Mouse (Mus musculus) heart, embryonic 15.5 days (tissue): Measurements from ENCODE around the gene Llph. TPM values are rescaled to one million over a fixed set of nuclear protein-coding genes. Genes with fewer than 3 reads are reported as not detected.

ENCODE experiments used
- ATAC-seq: fragments of 200-750 bp; cut with Nextera tagmentation; replicated peaks from 2 replicates; pipeline ENCODE4 v1.8.0; 2017; ENCODE audit warnings: low read depth, moderate TSS enrichment; ENCODE audit not compliant: insufficient number of reproducible peaks, insufficient read depth, low FRiP score
- H3K27ac ChIP-seq: fragments of 300-500 bp; sonication (generic); 2 replicates; pipeline ENCODE4 v1.5.1; 2015; ENCODE audit warnings: mild to moderate bottlenecking, inconsistent platforms
- H3K27me3 ChIP-seq: fragments of 300-500 bp; sonication (generic); 2 replicates; pipeline ENCODE4 v1.6.1; 2015; ENCODE audit warnings: inconsistent platforms
- H3K36me3 ChIP-seq: fragments of 300-500 bp; sonication (generic); 2 replicates; pipeline ENCODE4 v1.6.1; 2015; ENCODE audit warnings: mild to moderate bottlenecking, inconsistent platforms
- H3K4me1 ChIP-seq: fragments of 300-500 bp; sonication (generic); replicated peaks from 2 replicates; pipeline ENCODE4 v1.6.1; 2015; ENCODE audit warnings: inconsistent platforms
- H3K4me2 ChIP-seq: fragments of 300-500 bp; sonication (generic); 2 replicates; pipeline ENCODE4 v1.6.1; 2015; ENCODE audit warnings: inconsistent platforms, mild to moderate bottlenecking, moderate library complexity
- H3K4me3 ChIP-seq: fragments of 300-500 bp; sonication (generic); 2 replicates; pipeline ENCODE4 v1.5.1; 2015; ENCODE audit warnings: mild to moderate bottlenecking, inconsistent platforms
- H3K9ac ChIP-seq: fragments of 300-500 bp; sonication (generic); 2 replicates; pipeline ENCODE4 v1.6.1; 2015; ENCODE audit warnings: mild to moderate bottlenecking, inconsistent platforms
- H3K9me3 ChIP-seq: fragments of 300-500 bp; sonication (generic); replicated peaks from 2 replicates; pipeline ENCODE4 v1.6.1; 2016; ENCODE audit warnings: inconsistent platforms
- WGBS: fragments of 180-500 bp; shearing (Covaris S2); methylation state at CpG from one replicate; pipeline ENCODE4 v1.1.7; 2015; ENCODE audit warnings: mixed read lengths; 5-methylcytosine and 5-hydroxymethylcytosine counted together
- polyA plus RNA-seq: library from polyadenylated mRNA; unstranded; fragments of >200 nt; fragmentation: Nextera tagmentation; extraction: Ambion mirVana; gene quantifications from 2 replicates; pipeline ENCODE4 v1.2.1, GENCODE M21; 2015

Gene Llph
- polyA plus RNA-seq, 1 experiment from 2014 or later: 26.0 TPM

DNA sequence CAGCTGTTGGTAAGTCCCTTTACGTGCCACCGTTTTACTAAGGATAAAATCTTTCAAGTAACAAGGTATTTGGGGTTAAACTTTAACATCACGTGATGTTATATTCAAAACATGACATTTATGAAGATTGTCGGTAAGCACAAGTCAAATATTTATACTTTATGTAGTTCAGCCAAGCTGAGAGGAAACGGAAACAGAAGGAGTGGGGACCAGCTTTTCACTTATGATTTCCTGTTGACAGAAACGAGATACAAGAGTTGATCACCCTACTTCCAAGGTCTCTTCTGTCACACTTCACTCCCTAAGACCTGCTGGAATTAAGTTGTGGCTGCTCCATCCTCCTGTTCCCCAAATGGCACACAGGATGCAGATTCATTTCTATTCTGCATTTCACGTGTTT, 6.1 kb upstream of the Llph start:
- H3K4me1 ChIP-seq: no peaks in the 10 kb centered on the region
- no peaks in the 10 kb centered on the region for H3K27me3 ChIP-seq
- peaks cover 23% of the 10 kb centered on the region for H3K36me3 ChIP-seq
- no peak overlapping the region for H3K4me3 ChIP-seq
- WGBS: 74% methylated on average over 7 of the region's 7 CpGs
- no peak overlapping the region for H3K9ac ChIP-seq
- ATAC-seq: no peak
- H3K27ac ChIP-seq: peak overlapping the region; percentile 26; the same call in 1 of the 2 replicates
- H3K9me3 ChIP-seq: no peaks in the 10 kb centered on the region
- no peak overlapping the region for H3K4me2 ChIP-seq

DNA sequence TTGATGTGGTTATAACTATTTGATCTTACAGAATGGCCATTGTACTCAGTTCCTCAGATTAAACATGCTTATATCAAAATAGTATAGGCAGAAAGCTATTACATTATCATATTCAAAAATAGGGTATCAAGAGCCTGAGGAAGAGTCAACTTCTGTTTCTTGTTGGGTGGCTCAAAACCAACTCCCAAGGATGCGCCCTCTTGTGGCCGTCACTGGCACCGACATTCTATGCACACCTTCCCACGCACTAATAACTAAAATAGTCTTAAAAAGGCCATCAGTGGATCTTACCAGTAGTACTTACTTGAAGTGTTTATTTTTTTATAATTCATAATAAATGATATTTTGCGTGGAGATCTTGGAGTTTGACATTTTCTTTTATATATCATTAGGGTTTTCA, 4.8 kb downstream of the Llph start:
- Histone ChIP-seq H3K4me2 (no peak overlapping the region), H3K4me3 (no peak overlapping the region), H3K27ac (no peak overlapping the region), H3K9ac (no peak overlapping the region), H3K36me3 (peaks cover 24% of the 10 kb centered on the region), H3K9me3 (no peaks in the 10 kb centered on the region), H3K27me3 (no peaks in the 10 kb centered on the region), H3K4me1 (peaks cover 12% of the 10 kb centered on the region)
- no peak for ATAC-seq
- WGBS: 28% methylated on average over 5 of the region's 5 CpGs

DNA sequence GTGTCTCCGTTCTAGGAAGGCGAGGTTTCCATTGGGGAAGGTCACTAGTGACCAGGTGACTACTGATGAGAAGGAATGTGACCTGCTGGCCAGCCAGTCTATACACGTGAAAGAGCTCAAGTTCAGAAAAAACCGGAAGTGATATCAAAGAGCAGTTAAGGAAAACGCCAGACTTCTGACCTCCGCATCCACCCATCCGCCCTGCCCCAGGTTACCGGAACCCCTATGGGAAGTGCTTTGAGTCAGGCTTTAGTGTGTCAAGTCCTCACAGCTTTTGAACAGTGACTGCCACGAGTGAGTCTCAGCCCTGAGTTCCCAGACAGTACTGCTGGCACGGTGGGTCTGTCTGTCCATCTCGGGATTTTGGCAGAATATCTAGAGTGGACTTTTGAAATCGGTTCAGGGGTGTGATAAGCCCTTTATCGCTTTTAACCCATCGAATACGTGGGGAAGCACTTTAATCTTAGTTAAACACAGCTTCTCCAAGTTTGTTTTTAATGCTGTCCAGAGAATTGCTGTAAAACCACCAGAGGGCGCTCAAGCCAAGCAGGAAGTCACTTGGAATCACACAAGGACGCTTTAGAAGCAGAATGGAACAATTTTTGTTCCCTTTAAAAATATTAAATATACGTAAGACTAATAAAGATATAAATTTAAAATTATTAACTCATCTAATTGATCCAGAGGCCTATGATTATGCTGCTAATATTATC, 6.9 kb downstream of the Llph start:
- H3K4me3 ChIP-seq: peak overlapping the region; percentile 29
- H3K27me3 ChIP-seq: no peaks in the 10 kb centered on the region
- peak overlapping the region; percentile 48 for H3K9ac ChIP-seq
- H3K27ac ChIP-seq: no peak overlapping the region
- H3K4me2 ChIP-seq: peak overlapping the region; percentile 60
- H3K9me3 ChIP-seq: no peaks in the 10 kb centered on the region
- ATAC-seq: no peak
- H3K4me1 ChIP-seq: peaks cover 4% of the 10 kb centered on the region; the same call in 1 of the 2 replicates
- 20% methylated on average over 18 of the region's 18 CpGs for WGBS
- H3K36me3 ChIP-seq: peaks cover 20% of the 10 kb centered on the region

DNA sequence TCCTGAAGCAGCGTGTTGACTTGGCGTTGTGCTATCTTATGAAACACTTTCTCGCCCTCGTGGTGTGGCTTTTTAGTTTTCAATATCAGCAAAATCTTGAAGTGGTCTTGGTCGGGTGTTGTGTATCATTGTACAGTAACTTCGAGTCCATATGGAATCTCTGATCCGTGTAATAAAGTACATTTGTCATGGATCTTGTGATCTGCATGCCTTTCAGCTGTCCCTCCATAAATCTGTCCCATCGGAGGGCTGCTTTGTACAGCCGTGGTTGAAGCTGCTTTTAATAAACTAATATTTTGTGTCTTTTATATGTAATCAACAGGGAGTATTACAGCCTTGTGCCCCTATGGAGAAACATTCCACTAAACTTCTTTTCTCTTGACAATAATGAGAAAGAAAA, 10.0 kb downstream of the Llph start:
- ATAC-seq: no peak
- no peak overlapping the region for H3K27ac ChIP-seq
- H3K4me2 ChIP-seq: no peak overlapping the region
- no peaks in the 10 kb centered on the region for H3K36me3 ChIP-seq
- 76% methylated on average over 9 of the region's 9 CpGs for WGBS
- H3K9ac ChIP-seq: no peak overlapping the region
- peaks cover 4% of the 10 kb centered on the region; the same call in 1 of the 2 replicates for H3K4me1 ChIP-seq
- H3K4me3 ChIP-seq: no peak overlapping the region
- no peaks in the 10 kb centered on the region for H3K9me3 ChIP-seq
- no peaks in the 10 kb centered on the region for H3K27me3 ChIP-seq

DNA sequence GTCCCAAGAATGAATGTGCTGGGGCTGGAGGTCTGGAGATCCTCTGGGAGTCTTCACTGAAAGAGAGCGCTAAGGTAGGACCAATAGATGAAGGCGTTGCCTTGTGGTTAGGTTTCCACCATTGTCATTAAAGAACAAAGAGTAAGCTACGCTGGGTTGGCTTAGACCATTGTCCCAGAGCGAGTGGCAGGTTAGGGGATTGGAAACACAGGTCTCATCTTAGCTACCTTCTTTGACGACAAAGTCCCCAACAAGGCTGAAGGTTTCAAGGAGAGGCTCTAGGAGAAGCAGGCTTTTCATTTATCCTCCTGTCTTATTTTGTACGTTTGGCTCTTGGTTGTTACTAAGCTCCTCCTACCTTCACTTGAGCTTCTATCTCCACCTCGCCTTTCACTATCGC, 11.4 kb downstream of the Llph start:
- H3K36me3 ChIP-seq: no peaks in the 10 kb centered on the region
- no peak overlapping the region for H3K4me3 ChIP-seq
- no peak overlapping the region for H3K9ac ChIP-seq
- no peaks in the 10 kb centered on the region for H3K9me3 ChIP-seq
- peaks cover 4% of the 10 kb centered on the region; the same call in 1 of the 2 replicates for H3K4me1 ChIP-seq
- no peak overlapping the region for H3K4me2 ChIP-seq
- H3K27ac ChIP-seq: no peak overlapping the region
- 92% methylated on average over 8 of the region's 8 CpGs for WGBS
- no peak for ATAC-seq
- H3K27me3 ChIP-seq: no peaks in the 10 kb centered on the region

DNA sequence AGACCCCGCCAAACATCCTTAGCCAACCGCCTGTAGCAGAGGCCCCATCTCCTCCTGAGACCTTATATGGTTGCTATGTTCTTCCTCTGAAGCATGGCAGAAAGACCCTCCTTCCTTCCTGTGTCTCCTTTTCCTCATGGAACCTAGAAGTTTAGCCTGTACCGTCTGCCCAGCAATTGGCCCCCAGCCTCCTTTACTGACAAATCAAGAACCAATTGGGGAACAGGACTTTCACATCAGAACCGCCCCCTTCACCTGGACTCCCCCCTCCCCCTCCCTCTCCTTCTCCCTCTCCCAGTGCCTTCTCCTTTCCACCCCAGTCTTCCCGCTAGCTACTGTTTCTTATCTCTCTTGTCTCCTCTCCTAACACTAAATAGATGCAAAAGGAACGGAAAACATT, 12.6 kb downstream of the Llph start:
- Histone ChIP-seq H3K9ac (no peak overlapping the region), H3K9me3 (no peaks in the 10 kb centered on the region), H3K36me3 (no peaks in the 10 kb centered on the region), H3K27ac (no peak overlapping the region), H3K4me1 (no peaks in the 10 kb centered on the region), H3K4me3 (no peak overlapping the region), H3K4me2 (no peak overlapping the region), H3K27me3 (no peaks in the 10 kb centered on the region)
- no peak for ATAC-seq
- 57% methylated on average over 6 of the region's 6 CpGs for WGBS

DNA sequence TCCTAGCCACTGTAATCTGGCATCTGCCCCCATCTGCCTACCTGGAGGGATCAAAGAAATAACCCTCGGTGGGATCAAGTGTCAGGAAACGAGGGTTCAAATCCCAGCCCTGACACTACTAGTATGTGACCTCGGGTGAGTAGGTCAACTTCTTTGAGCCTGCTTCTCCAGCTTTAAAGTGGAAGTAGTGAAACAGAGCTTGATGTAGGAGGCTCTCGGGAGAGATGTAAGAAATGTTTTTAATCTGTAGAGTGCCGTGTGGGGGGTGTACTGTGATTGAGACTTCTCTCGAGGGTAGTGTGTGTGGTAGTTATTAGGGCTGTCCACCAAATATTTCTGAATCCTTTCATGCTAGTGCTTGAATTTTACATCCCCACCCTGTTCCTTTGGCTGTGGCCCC, 15.6 kb downstream of the Llph start:
- Histone ChIP-seq H3K4me1 (no peaks in the 10 kb centered on the region), H3K27ac (no peak overlapping the region), H3K4me3 (no peak overlapping the region), H3K9ac (no peak overlapping the region), H3K36me3 (no peaks in the 10 kb centered on the region), H3K9me3 (no peaks in the 10 kb centered on the region), H3K27me3 (no peaks in the 10 kb centered on the region), H3K4me2 (no peak overlapping the region)
- 54% methylated on average over 6 of the region's 6 CpGs for WGBS
- ATAC-seq: no peak

DNA sequence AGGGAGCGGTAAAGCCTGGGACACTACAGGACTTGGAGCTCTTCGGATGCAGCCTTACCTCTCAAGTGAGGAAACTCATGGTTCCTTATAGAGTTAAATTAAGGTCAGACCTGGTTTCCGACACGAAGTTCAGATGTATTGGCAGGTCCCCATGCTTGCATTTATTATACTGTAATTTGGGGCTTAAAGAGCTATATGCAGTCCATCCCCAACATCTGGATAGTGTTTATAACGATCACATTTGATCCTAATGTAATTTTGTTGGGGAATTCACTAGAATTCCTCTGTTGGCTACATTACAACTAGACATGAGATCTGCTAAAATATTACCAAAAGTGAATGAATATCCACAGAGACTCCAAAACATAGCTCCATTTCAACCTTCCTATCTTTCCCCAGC, 18.8 kb downstream of the Llph start:
- H3K27ac ChIP-seq: no peak overlapping the region
- no peak overlapping the region for H3K9ac ChIP-seq
- H3K4me3 ChIP-seq: no peak overlapping the region
- H3K27me3 ChIP-seq: no peaks in the 10 kb centered on the region
- H3K4me2 ChIP-seq: no peak overlapping the region
- H3K9me3 ChIP-seq: no peaks in the 10 kb centered on the region
- ATAC-seq: no peak
- no peaks in the 10 kb centered on the region for H3K4me1 ChIP-seq
- H3K36me3 ChIP-seq: no peaks in the 10 kb centered on the region
- WGBS: 80% methylated on average over 5 of the region's 5 CpGs

DNA sequence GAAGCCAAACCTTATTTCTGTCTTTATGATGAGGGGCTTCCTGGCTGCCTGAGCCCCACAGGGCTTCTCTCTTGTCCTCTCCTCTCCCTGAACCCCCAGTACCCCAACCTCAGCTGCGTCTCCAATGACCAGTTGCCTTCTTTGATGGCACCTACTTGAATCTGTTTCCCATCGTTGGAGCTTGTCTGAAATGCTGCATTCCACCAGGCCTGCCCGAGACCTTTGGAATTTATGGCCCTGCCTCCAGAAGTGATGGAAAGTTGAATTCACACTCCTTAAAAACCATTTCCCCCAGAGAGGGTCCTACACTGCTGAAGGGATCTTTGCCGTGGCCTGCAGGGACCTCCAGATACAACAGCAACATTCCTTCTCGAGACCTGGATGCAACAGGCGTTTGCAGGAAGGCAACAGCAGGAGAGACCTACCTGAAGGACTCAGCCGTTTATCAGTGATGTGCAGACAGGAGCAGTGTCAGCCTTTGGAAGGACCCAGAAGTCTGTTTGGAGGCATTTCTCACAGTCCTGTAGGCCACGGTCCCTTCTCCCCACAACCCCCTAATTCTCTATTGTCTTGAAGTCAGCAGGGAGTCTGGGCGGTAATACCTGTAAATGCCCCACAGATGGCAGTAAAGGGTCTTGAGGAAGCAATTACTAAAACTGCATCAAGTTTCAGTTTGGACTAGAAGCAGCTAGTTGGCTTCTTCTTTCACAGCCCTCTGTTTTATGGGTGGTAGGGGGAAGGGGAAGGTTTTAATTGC, 20.3 kb downstream of the Llph start:
- no peak for ATAC-seq
- Histone ChIP-seq H3K27me3 (no peaks in the 10 kb centered on the region), H3K9me3 (no peaks in the 10 kb centered on the region), H3K27ac (no peak overlapping the region), H3K36me3 (no peaks in the 10 kb centered on the region), H3K4me1 (no peaks in the 10 kb centered on the region), H3K4me3 (no peak overlapping the region), H3K9ac (no peak overlapping the region), H3K4me2 (no peak overlapping the region)
- WGBS: 30% methylated on average over 9 of the region's 9 CpGs

DNA sequence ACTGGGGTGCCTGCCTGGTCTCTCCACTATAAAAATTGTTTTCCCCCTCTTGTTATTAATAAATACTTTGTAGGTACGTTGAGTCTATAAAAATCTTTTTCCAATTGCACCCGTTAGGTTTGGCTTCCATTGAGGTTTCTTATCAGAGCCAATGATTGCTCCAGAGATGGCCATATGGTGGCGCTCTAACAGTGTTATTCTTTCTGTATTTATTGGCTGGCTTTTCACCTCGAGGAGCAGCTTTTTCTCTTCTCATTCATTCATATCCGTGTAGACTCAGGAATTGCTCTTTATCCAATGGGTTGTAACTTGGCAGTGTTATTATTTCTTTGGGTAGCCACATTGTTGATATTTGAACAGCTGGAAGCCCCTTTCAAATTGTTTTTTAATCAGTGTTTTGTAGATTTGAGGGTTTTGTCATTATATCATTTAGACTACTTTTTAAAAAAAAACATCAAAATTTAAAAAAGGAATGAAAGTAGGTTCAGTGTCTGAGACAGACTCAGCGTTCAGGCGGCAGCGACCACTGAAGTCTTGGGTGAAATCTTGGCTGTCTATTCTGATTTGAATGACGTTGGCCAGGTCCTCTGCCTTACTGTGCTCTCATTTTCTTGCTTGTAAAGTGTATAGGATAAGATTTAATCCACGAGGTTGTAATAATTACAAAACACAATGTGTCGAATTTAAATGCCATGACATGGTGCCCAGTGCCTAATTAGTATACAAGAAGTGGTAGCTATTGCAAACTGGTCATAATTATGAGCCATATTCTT, 24.2 kb downstream of the Llph start:
- no peak for ATAC-seq
- H3K27ac ChIP-seq: no peak overlapping the region

DNA sequence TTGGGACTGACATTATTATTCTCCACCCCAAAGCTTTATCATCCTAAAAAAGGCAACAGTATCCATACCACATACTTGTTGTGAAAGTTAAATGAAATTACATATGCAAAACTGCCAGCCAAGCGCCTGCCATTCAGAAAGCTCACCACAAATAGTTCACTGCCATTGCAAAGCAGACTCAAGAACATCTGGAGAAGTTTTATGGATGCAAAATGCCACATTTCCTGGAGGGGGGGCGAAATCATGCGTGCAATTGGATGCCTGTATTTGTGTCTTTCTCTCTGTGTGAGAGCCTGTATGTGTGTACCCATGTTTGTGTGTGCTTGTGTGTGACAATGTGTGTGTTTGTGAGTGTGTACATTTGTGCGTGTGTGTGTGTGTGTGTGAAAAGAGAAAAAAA, 24.9 kb downstream of the Llph start:
- Histone ChIP-seq H3K4me2 (no peak overlapping the region), H3K36me3 (no peaks in the 10 kb centered on the region), H3K27me3 (no peaks in the 10 kb centered on the region), H3K9me3 (no peaks in the 10 kb centered on the region), H3K9ac (no peak overlapping the region), H3K4me1 (no peaks in the 10 kb centered on the region), H3K27ac (no peak overlapping the region), H3K4me3 (no peak overlapping the region)
- no peak for ATAC-seq
- WGBS: 89% methylated on average over 4 of the region's 4 CpGs

More for the DNA sequence above, 24.2 kb downstream of the Llph start:
- H3K36me3 ChIP-seq: no peaks in the 10 kb centered on the region
- no peaks in the 10 kb centered on the region for H3K27me3 ChIP-seq
- H3K4me2 ChIP-seq: no peak overlapping the region
- H3K9ac ChIP-seq: no peak overlapping the region
- no peaks in the 10 kb centered on the region for H3K4me1 ChIP-seq
- H3K4me3 ChIP-seq: no peak overlapping the region
- WGBS: 49% methylated on average over 11 of the region's 11 CpGs
- H3K9me3 ChIP-seq: no peaks in the 10 kb centered on the region
